8 mouse cellular contexts compared by ENCODE assay signal in genomic region chr5:32422081-32422589, GRCm38 (mm10). TPM values are rescaled to one million over a fixed set of nuclear protein-coding genes. Genes with fewer than 3 reads are reported as not detected.
DNase-seq lines count a peak whose midpoint lies in the region; ATAC-seq lines count a peak whose summit lies in the region.

No protein-coding gene starts in this region.

- no peak for DNase-seq in heart, embryonic 10.5 days (ENCODE audit: low spot score)
- no peak for DNase-seq in heart, postnatal 10 days
- DNase-seq in CD4-positive helper T cell, adult 2 months (ENCODE audit: low read depth, low spot score) = peak; percentile 8
- DNase-seq in layer of hippocampus, adult 11-12 months (ENCODE audit: low spot score) = no peak
- no peak for DNase-seq in kidney, postnatal 14 days
- no peak for DNase-seq in spleen, adult 12 weeks (ENCODE audit: low spot score)

- 27% methylated on average over 15 of the region's 15 CpGs for WGBS in heart, embryonic 10.5 days
- WGBS in intestine, embryonic 15.5 days = 27% methylated on average over 15 of the region's 15 CpGs
- WGBS in midbrain, embryonic 13.5 days = 14% methylated on average over 15 of the region's 15 CpGs

- no peaks in the 10 kb centered on the region for H3K27me3 ChIP-seq in heart, embryonic 10.5 days (ENCODE audit: insufficient read depth, poor library complexity, severe bottlenecking)
- H3K27me3 ChIP-seq in intestine, embryonic 15.5 days (replicated peaks) = no peaks in the 10 kb centered on the region
- H3K27me3 ChIP-seq in midbrain, embryonic 13.5 days = peaks cover 3% of the 10 kb centered on the region; the same call in 1 of the 2 replicates

- H3K4me2 ChIP-seq in intestine, embryonic 15.5 days (replicated peaks) = peak overlapping the region; percentile 38
- peak overlapping the region; percentile 20; the same call in 1 of the 2 replicates for H3K4me2 ChIP-seq in midbrain, embryonic 13.5 days (replicated peaks)

- peaks cover 32% of the 10 kb centered on the region for H3K4me1 ChIP-seq in heart, embryonic 10.5 days
- H3K4me1 ChIP-seq in intestine, embryonic 15.5 days (replicated peaks) = 0 out of 2 replicates have a peak, but pooled peaks cover 8% of the 10 kb centered on the region
- peaks cover 13% of the 10 kb centered on the region; the same call in 1 of the 2 replicates for H3K4me1 ChIP-seq in midbrain, embryonic 13.5 days (replicated peaks)

- H3K36me3 ChIP-seq in heart, embryonic 10.5 days = no peaks in the 10 kb centered on the region
- no peaks in the 10 kb centered on the region for H3K36me3 ChIP-seq in intestine, embryonic 15.5 days
- no peaks in the 10 kb centered on the region for H3K36me3 ChIP-seq in midbrain, embryonic 13.5 days

- ATAC-seq in intestine, embryonic 15.5 days = peak; percentile 73
- no peak for ATAC-seq in midbrain, embryonic 13.5 days

- intact Hi-C loops in heart, postnatal 10 days (cut with DNase I) = no loop called here

- no peak overlapping the region for H3K9ac ChIP-seq in intestine, embryonic 15.5 days
- H3K9ac ChIP-seq in midbrain, embryonic 13.5 days (replicated peaks) = no peak overlapping the region

- H3K9me3 ChIP-seq in heart, embryonic 10.5 days = no peaks in the 10 kb centered on the region
- no peaks in the 10 kb centered on the region for H3K9me3 ChIP-seq in intestine, embryonic 15.5 days
- no peaks in the 10 kb centered on the region for H3K9me3 ChIP-seq in midbrain, embryonic 13.5 days

- peak overlapping the region; percentile 33; the same call in 1 of the 2 replicates for H3K4me3 ChIP-seq in heart, embryonic 10.5 days
- no peak overlapping the region for H3K4me3 ChIP-seq in intestine, embryonic 15.5 days (replicated peaks)
- no peak overlapping the region for H3K4me3 ChIP-seq in midbrain, embryonic 13.5 days (replicated peaks)

- H3K27ac ChIP-seq in heart, embryonic 10.5 days = peak overlapping the region; percentile 78
- no peak overlapping the region; the same call in 1 of the 2 replicates for H3K27ac ChIP-seq in intestine, embryonic 15.5 days
- no peak overlapping the region for H3K27ac ChIP-seq in midbrain, embryonic 13.5 days

RNA-seq across cellular contexts. Expression of gene Ppp1cb, which starts 36.5 kb away (rescaled TPM):
- polyA plus RNA-seq in heart, embryonic 10.5 days (2016; fragmentation: Nextera tagmentation; extraction: Ambion mirVana) = 233 and 261 TPM in 2 replicates
- 100 to 1,000 TPM; 446 to 490 TPM for total RNA-seq in heart, postnatal 10 days (2021)
- 200 and 237 TPM in 2 replicates for polyA plus RNA-seq in intestine, embryonic 15.5 days (2015; fragmentation: Nextera tagmentation; extraction: Ambion mirVana)
- 209 and 244 TPM in 2 replicates for polyA plus RNA-seq in midbrain, embryonic 13.5 days (2015; fragmentation: Nextera tagmentation; extraction: Ambion mirVana)
